Mouse (Mus musculus): ENCODE data around the gene Stpg1. TPM values are rescaled to one million over a fixed set of nuclear protein-coding genes. Genes with fewer than 3 reads are reported as not detected.

Gene Stpg1
- polyA plus RNA-seq, 1 experiment from 2014 or later = 0.19 TPM

GRCm38 (mm10) chr4:135523939-135524338, 29.3 kb downstream of the Stpg1 start:
- H3K27me3 ChIP-seq (replicated peaks; ENCODE audit: control insufficient read depth, insufficient read depth, low read length) = no peaks in the 10 kb centered on the region
- peak; percentile 66 for DNase-seq (ENCODE audit: low spot score)
- no peak overlapping the region for H3K4me2 ChIP-seq (ENCODE audit: low read length)
- no peak overlapping the region for H3K27ac ChIP-seq (ENCODE audit: low read depth, low read length)
- WGBS = 0% methylated on average over 6 of the region's 7 CpGs
- H3K9ac ChIP-seq (ENCODE audit: low read length) = no peak overlapping the region
- H3K36me3 ChIP-seq (ENCODE audit: control insufficient read depth, insufficient read depth, low read length) = no peaks in the 10 kb centered on the region
- peak; percentile 46; the same call in 1 of the 2 replicates for ATAC-seq
- peaks cover 23% of the 10 kb centered on the region for H3K4me1 ChIP-seq (ENCODE audit: control insufficient read depth, insufficient read depth, low read length)
- no peak overlapping the region for H3K4me3 ChIP-seq (ENCODE audit: low read depth, low read length)
- no peaks in the 10 kb centered on the region for H3K9me3 ChIP-seq (replicated peaks; ENCODE audit: control insufficient read depth, low read length)

GRCm38 (mm10) chr4:135525057-135525456, 30.5 kb downstream of the Stpg1 start:
- WGBS = 69% methylated on average over 12 of the region's 12 CpGs
- H3K27me3 ChIP-seq (replicated peaks; ENCODE audit: control insufficient read depth, insufficient read depth, low read length) = no peaks in the 10 kb centered on the region
- ATAC-seq = no peak
- no peak for DNase-seq (ENCODE audit: low spot score)
- H3K36me3 ChIP-seq (ENCODE audit: control insufficient read depth, insufficient read depth, low read length) = no peaks in the 10 kb centered on the region
- H3K9ac ChIP-seq (ENCODE audit: low read length) = no peak overlapping the region
- no peak overlapping the region for H3K27ac ChIP-seq (ENCODE audit: low read depth, low read length)
- H3K4me2 ChIP-seq (ENCODE audit: low read length) = no peak overlapping the region
- H3K4me3 ChIP-seq (ENCODE audit: low read depth, low read length) = no peak overlapping the region
- peaks cover 23% of the 10 kb centered on the region for H3K4me1 ChIP-seq (ENCODE audit: control insufficient read depth, insufficient read depth, low read length)
- H3K9me3 ChIP-seq (replicated peaks; ENCODE audit: control insufficient read depth, low read length) = no peaks in the 10 kb centered on the region

- H3K9ac ChIP-seq (ENCODE audit: low read length) = peak overlapping the region; percentile 32
- no peak overlapping the region for H3K4me3 ChIP-seq (ENCODE audit: low read depth, low read length)
- no peak overlapping the region for H3K27ac ChIP-seq (ENCODE audit: low read depth, low read length)
- ATAC-seq = peak; percentile 84
- WGBS = 2% methylated on average over 14 of the region's 14 CpGs
- peaks cover 23% of the 10 kb centered on the region for H3K4me1 ChIP-seq (ENCODE audit: control insufficient read depth, insufficient read depth, low read length)
- DNase-seq (ENCODE audit: low spot score) = peak; percentile 72
- no peaks in the 10 kb centered on the region for H3K9me3 ChIP-seq (replicated peaks; ENCODE audit: control insufficient read depth, low read length)
- H3K36me3 ChIP-seq (ENCODE audit: control insufficient read depth, insufficient read depth, low read length) = no peaks in the 10 kb centered on the region
- H3K4me2 ChIP-seq (ENCODE audit: low read length) = peak overlapping the region; percentile 38
- no peaks in the 10 kb centered on the region for H3K27me3 ChIP-seq (replicated peaks; ENCODE audit: control insufficient read depth, insufficient read depth, low read length)
Measured at GRCm38 (mm10) chr4:135526039-135526710, 31.6 kb downstream of the Stpg1 start.

GRCm38 (mm10) chr4:135530270-135530669, 35.7 kb downstream of the Stpg1 start:
- no peak for DNase-seq (ENCODE audit: low spot score)
- 62% methylated on average over 2 of the region's 2 CpGs for WGBS
- H3K4me2 ChIP-seq (ENCODE audit: low read length) = no peak overlapping the region
- no peak overlapping the region for H3K27ac ChIP-seq (ENCODE audit: low read depth, low read length)
- H3K4me3 ChIP-seq (ENCODE audit: low read depth, low read length) = no peak overlapping the region
- no peak overlapping the region for H3K9ac ChIP-seq (ENCODE audit: low read length)
- no peaks in the 10 kb centered on the region for H3K36me3 ChIP-seq (ENCODE audit: control insufficient read depth, insufficient read depth, low read length)
- no peaks in the 10 kb centered on the region for H3K9me3 ChIP-seq (replicated peaks; ENCODE audit: control insufficient read depth, low read length)
- H3K27me3 ChIP-seq (replicated peaks; ENCODE audit: control insufficient read depth, insufficient read depth, low read length) = no peaks in the 10 kb centered on the region
- ATAC-seq = no peak
- peaks cover 13% of the 10 kb centered on the region for H3K4me1 ChIP-seq (ENCODE audit: control insufficient read depth, insufficient read depth, low read length)

GRCm38 (mm10) chr4:135531236-135531635, 36.6 kb downstream of the Stpg1 start:
- Histone ChIP-seq H3K9me3 (replicated peaks; ENCODE audit: control insufficient read depth, low read length) (no peaks in the 10 kb centered on the region), H3K4me3 (ENCODE audit: low read depth, low read length) (no peak overlapping the region), H3K4me2 (ENCODE audit: low read length) (no peak overlapping the region), H3K27ac (ENCODE audit: low read depth, low read length) (no peak overlapping the region), H3K36me3 (ENCODE audit: control insufficient read depth, insufficient read depth, low read length) (no peaks in the 10 kb centered on the region), H3K27me3 (replicated peaks; ENCODE audit: control insufficient read depth, insufficient read depth, low read length) (no peaks in the 10 kb centered on the region), H3K9ac (ENCODE audit: low read length) (no peak overlapping the region), H3K4me1 (ENCODE audit: control insufficient read depth, insufficient read depth, low read length) (peaks cover 9% of the 10 kb centered on the region)
- 92% methylated on average over 9 of the region's 9 CpGs for WGBS
- ATAC-seq (no peak), DNase-seq (ENCODE audit: low spot score) (peak; percentile 49)

- H3K4me3 ChIP-seq (ENCODE audit: low read depth, low read length) = no peak overlapping the region
- H3K9me3 ChIP-seq (replicated peaks; ENCODE audit: control insufficient read depth, low read length) = no peaks in the 10 kb centered on the region
- peaks cover 2% of the 10 kb centered on the region; the same call in 1 of the 2 replicates for H3K4me1 ChIP-seq (ENCODE audit: control insufficient read depth, insufficient read depth, low read length)
- no peak overlapping the region for H3K9ac ChIP-seq (ENCODE audit: low read length)
- no peaks in the 10 kb centered on the region for H3K36me3 ChIP-seq (ENCODE audit: control insufficient read depth, insufficient read depth, low read length)
- no peak overlapping the region for H3K27ac ChIP-seq (ENCODE audit: low read depth, low read length)
- 60% methylated on average over 9 of the region's 9 CpGs for WGBS
- no peak for ATAC-seq
- no peak overlapping the region for H3K4me2 ChIP-seq (ENCODE audit: low read length)
- DNase-seq (ENCODE audit: low spot score) = no peak
- no peaks in the 10 kb centered on the region for H3K27me3 ChIP-seq (replicated peaks; ENCODE audit: control insufficient read depth, insufficient read depth, low read length)
Measured at GRCm38 (mm10) chr4:135531771-135532613, 37.4 kb downstream of the Stpg1 start.

GRCm38 (mm10) chr4:135533001-135533400, 38.4 kb downstream of the Stpg1 start:
- ATAC-seq (no peak), DNase-seq (ENCODE audit: low spot score) (no peak)
- no peaks in the 10 kb centered on the region for H3K9me3 ChIP-seq (replicated peaks; ENCODE audit: control insufficient read depth, low read length)
- H3K36me3 ChIP-seq (ENCODE audit: control insufficient read depth, insufficient read depth, low read length) = no peaks in the 10 kb centered on the region
- no peaks in the 10 kb centered on the region for H3K4me1 ChIP-seq (ENCODE audit: control insufficient read depth, insufficient read depth, low read length)
- H3K27ac ChIP-seq (ENCODE audit: low read depth, low read length) = no peak overlapping the region
- H3K4me2 ChIP-seq (ENCODE audit: low read length) = no peak overlapping the region
- no peak overlapping the region for H3K4me3 ChIP-seq (ENCODE audit: low read depth, low read length)
- H3K9ac ChIP-seq (ENCODE audit: low read length) = no peak overlapping the region
- H3K27me3 ChIP-seq (replicated peaks; ENCODE audit: control insufficient read depth, insufficient read depth, low read length) = no peaks in the 10 kb centered on the region
- 76% methylated on average over 6 of the region's 6 CpGs for WGBS

GRCm38 (mm10) chr4:135535021-135535420, 40.4 kb downstream of the Stpg1 start:
- no peak overlapping the region for H3K4me3 ChIP-seq (ENCODE audit: low read depth, low read length)
- no peak overlapping the region for H3K9ac ChIP-seq (ENCODE audit: low read length)
- H3K27me3 ChIP-seq (replicated peaks; ENCODE audit: control insufficient read depth, insufficient read depth, low read length) = no peaks in the 10 kb centered on the region
- no peak overlapping the region for H3K4me2 ChIP-seq (ENCODE audit: low read length)
- H3K36me3 ChIP-seq (ENCODE audit: control insufficient read depth, insufficient read depth, low read length) = no peaks in the 10 kb centered on the region
- H3K9me3 ChIP-seq (replicated peaks; ENCODE audit: control insufficient read depth, low read length) = no peaks in the 10 kb centered on the region
- no peaks in the 10 kb centered on the region for H3K4me1 ChIP-seq (ENCODE audit: control insufficient read depth, insufficient read depth, low read length)
- ATAC-seq (no peak), DNase-seq (ENCODE audit: low spot score) (no peak)
- H3K27ac ChIP-seq (ENCODE audit: low read depth, low read length) = no peak overlapping the region
- WGBS = 97% methylated on average over 3 of the region's 3 CpGs

GRCm38 (mm10) chr4:135539056-135539455, 44.5 kb downstream of the Stpg1 start:
- Histone ChIP-seq H3K27ac (ENCODE audit: low read depth, low read length) (no peak overlapping the region), H3K9ac (ENCODE audit: low read length) (no peak overlapping the region), H3K4me3 (ENCODE audit: low read depth, low read length) (no peak overlapping the region), H3K9me3 (replicated peaks; ENCODE audit: control insufficient read depth, low read length) (no peaks in the 10 kb centered on the region), H3K36me3 (ENCODE audit: control insufficient read depth, insufficient read depth, low read length) (no peaks in the 10 kb centered on the region), H3K4me2 (ENCODE audit: low read length) (no peak overlapping the region), H3K4me1 (ENCODE audit: control insufficient read depth, insufficient read depth, low read length) (no peaks in the 10 kb centered on the region), H3K27me3 (replicated peaks; ENCODE audit: control insufficient read depth, insufficient read depth, low read length) (no peaks in the 10 kb centered on the region)
- no peak for ATAC-seq
- 86% methylated on average over 12 of the region's 12 CpGs for WGBS
- no peak for DNase-seq (ENCODE audit: low spot score)
